Mouse (Mus musculus): ENCODE results near the gene Slc39a11. TPM values are rescaled to one million over a fixed set of nuclear protein-coding genes. Genes with fewer than 3 reads are reported as not detected.

Slc39a11 gene
- polyA plus RNA-seq, 1 experiment from 2014 or later = 18.3 TPM

- Histone ChIP-seq H3K27ac (no peak overlapping the region), H3K36me3 (no peaks in the 10 kb centered on the region), H3K9me3 (replicated peaks) (no peaks in the 10 kb centered on the region), H3K4me3 (no peak overlapping the region), H3K4me2 (no peak overlapping the region), H3K4me1 (no peaks in the 10 kb centered on the region), H3K27me3 (replicated peaks) (no peaks in the 10 kb centered on the region), H3K9ac (no peak overlapping the region)
- no peak for ATAC-seq
- WGBS (ENCODE audit: insufficient replicate concordance) = 21% methylated on average over 5 of the region's 5 CpGs
Measured at GRCm38 (mm10) chr11:113334444-113334881, 315.4 kb downstream of the Slc39a11 start.

GRCm38 (mm10) chr11:113333535-113333934 lies 316.3 kb downstream of the Slc39a11 start:
- no peak overlapping the region for H3K4me2 ChIP-seq
- H3K27ac ChIP-seq = no peak overlapping the region
- WGBS (ENCODE audit: insufficient replicate concordance) = 64% methylated on average over 9 of the region's 9 CpGs
- no peaks in the 10 kb centered on the region for H3K4me1 ChIP-seq
- H3K27me3 ChIP-seq (replicated peaks) = no peaks in the 10 kb centered on the region
- no peaks in the 10 kb centered on the region for H3K36me3 ChIP-seq
- H3K9me3 ChIP-seq (replicated peaks) = no peaks in the 10 kb centered on the region
- no peak overlapping the region for H3K4me3 ChIP-seq
- ATAC-seq = no peak
- no peak overlapping the region for H3K9ac ChIP-seq

- Histone ChIP-seq H3K4me2 (no peak overlapping the region), H3K4me3 (no peak overlapping the region), H3K27ac (no peak overlapping the region), H3K27me3 (replicated peaks) (no peaks in the 10 kb centered on the region), H3K9ac (no peak overlapping the region), H3K4me1 (no peaks in the 10 kb centered on the region), H3K9me3 (replicated peaks) (no peaks in the 10 kb centered on the region), H3K36me3 (no peaks in the 10 kb centered on the region)
- ATAC-seq = no peak
- 71% methylated on average over 13 of the region's 13 CpGs for WGBS (ENCODE audit: insufficient replicate concordance)
Measured at GRCm38 (mm10) chr11:113330061-113330591, 319.8 kb downstream of the Slc39a11 start.

GRCm38 (mm10) chr11:113327499-113328062 lies 322.3 kb downstream of the Slc39a11 start:
- no peaks in the 10 kb centered on the region for H3K4me1 ChIP-seq
- H3K9ac ChIP-seq = no peak overlapping the region
- H3K27ac ChIP-seq = no peak overlapping the region
- no peak for ATAC-seq
- 58% methylated on average over 3 of the region's 3 CpGs for WGBS (ENCODE audit: insufficient replicate concordance)
- no peaks in the 10 kb centered on the region for H3K36me3 ChIP-seq
- no peak overlapping the region for H3K4me3 ChIP-seq
- H3K4me2 ChIP-seq = no peak overlapping the region
- no peaks in the 10 kb centered on the region for H3K9me3 ChIP-seq (replicated peaks)
- no peaks in the 10 kb centered on the region for H3K27me3 ChIP-seq (replicated peaks)

- H3K36me3 ChIP-seq = no peaks in the 10 kb centered on the region
- peak; percentile 44; the same call in 1 of the 2 replicates for ATAC-seq
- peak overlapping the region; percentile 24 for H3K4me2 ChIP-seq
- WGBS (ENCODE audit: insufficient replicate concordance) = 27% methylated on average over 18 of the region's 18 CpGs
- no peak overlapping the region for H3K4me3 ChIP-seq
- no peaks in the 10 kb centered on the region for H3K27me3 ChIP-seq (replicated peaks)
- H3K27ac ChIP-seq = no peak overlapping the region
- H3K9ac ChIP-seq = no peak overlapping the region
- no peaks in the 10 kb centered on the region; the same call in 1 of the 2 replicates for H3K4me1 ChIP-seq
- no peaks in the 10 kb centered on the region for H3K9me3 ChIP-seq (replicated peaks)
Measured at GRCm38 (mm10) chr11:113326387-113327011, 323.4 kb downstream of the Slc39a11 start.

- no peaks in the 10 kb centered on the region for H3K27me3 ChIP-seq (replicated peaks)
Measured at GRCm38 (mm10) chr11:113321601-113322000, 328.3 kb downstream of the Slc39a11 start.

GRCm38 (mm10) chr11:113309265-113309951 lies 340.5 kb downstream of the Slc39a11 start:
- Histone ChIP-seq H3K4me1 (no peaks in the 10 kb centered on the region), H3K36me3 (peaks cover under 1% of the 10 kb centered on the region; the same call in 1 of the 2 replicates), H3K27me3 (replicated peaks) (no peaks in the 10 kb centered on the region), H3K9me3 (replicated peaks) (no peaks in the 10 kb centered on the region), H3K4me2 (no peak overlapping the region), H3K9ac (no peak overlapping the region), H3K27ac (no peak overlapping the region), H3K4me3 (no peak overlapping the region)
- no peak for ATAC-seq
- 64% methylated on average over 10 of the region's 10 CpGs for WGBS (ENCODE audit: insufficient replicate concordance)

More at GRCm38 (mm10) chr11:113321601-113322000, 328.3 kb downstream of the Slc39a11 start:
- no peaks in the 10 kb centered on the region for H3K36me3 ChIP-seq
- WGBS (ENCODE audit: insufficient replicate concordance) = 83% methylated on average over 3 of the region's 3 CpGs
- ATAC-seq = peak; percentile 49; the same call in 1 of the 2 replicates
- 0 out of 2 replicates have a peak, but pooled peaks cover 9% of the 10 kb centered on the region for H3K9me3 ChIP-seq (replicated peaks)
- no peaks in the 10 kb centered on the region; the same call in 1 of the 2 replicates for H3K4me1 ChIP-seq
- no peak overlapping the region for H3K4me2 ChIP-seq
- H3K4me3 ChIP-seq = no peak overlapping the region
- no peak overlapping the region for H3K27ac ChIP-seq
- H3K9ac ChIP-seq = no peak overlapping the region

- Histone ChIP-seq H3K9me3 (replicated peaks) (no peaks in the 10 kb centered on the region), H3K4me3 (no peak overlapping the region), H3K36me3 (peaks cover 3% of the 10 kb centered on the region; the same call in 1 of the 2 replicates), H3K4me1 (no peaks in the 10 kb centered on the region), H3K9ac (no peak overlapping the region), H3K27me3 (replicated peaks) (no peaks in the 10 kb centered on the region), H3K27ac (no peak overlapping the region), H3K4me2 (no peak overlapping the region)
- WGBS (ENCODE audit: insufficient replicate concordance) = 62% methylated on average over 4 of the region's 4 CpGs
- ATAC-seq = no peak
Measured at GRCm38 (mm10) chr11:113308256-113308941, 341.5 kb downstream of the Slc39a11 start.

GRCm38 (mm10) chr11:113303204-113303603 lies 346.7 kb downstream of the Slc39a11 start:
- WGBS (ENCODE audit: insufficient replicate concordance) = 64% methylated on average over 5 of the region's 5 CpGs
- Histone ChIP-seq H3K9me3 (replicated peaks) (no peaks in the 10 kb centered on the region), H3K36me3 (peaks cover 3% of the 10 kb centered on the region; the same call in 1 of the 2 replicates), H3K4me1 (no peaks in the 10 kb centered on the region), H3K9ac (no peak overlapping the region), H3K27ac (no peak overlapping the region), H3K27me3 (replicated peaks) (no peaks in the 10 kb centered on the region), H3K4me2 (no peak overlapping the region), H3K4me3 (no peak overlapping the region)
- no peak for ATAC-seq

- Histone ChIP-seq H3K4me1 (no peaks in the 10 kb centered on the region), H3K27ac (no peak overlapping the region), H3K36me3 (peaks cover 3% of the 10 kb centered on the region; the same call in 1 of the 2 replicates), H3K27me3 (replicated peaks) (no peaks in the 10 kb centered on the region), H3K9me3 (replicated peaks) (no peaks in the 10 kb centered on the region), H3K4me3 (no peak overlapping the region), H3K9ac (no peak overlapping the region), H3K4me2 (no peak overlapping the region)
- no peak for ATAC-seq
- WGBS (ENCODE audit: insufficient replicate concordance) = 76% methylated on average over 10 of the region's 10 CpGs
Measured at GRCm38 (mm10) chr11:113299492-113299891, 350.4 kb downstream of the Slc39a11 start.

- WGBS (ENCODE audit: insufficient replicate concordance) = 19% methylated on average over 2 of the region's 2 CpGs
- H3K9me3 ChIP-seq (replicated peaks) = no peaks in the 10 kb centered on the region
- ATAC-seq = no peak
Measured at GRCm38 (mm10) chr11:113297765-113298164, 352.1 kb downstream of the Slc39a11 start.

More at GRCm38 (mm10) chr11:113297765-113298164, 352.1 kb downstream of the Slc39a11 start:
- Histone ChIP-seq H3K4me1 (no peaks in the 10 kb centered on the region), H3K9ac (no peak overlapping the region), H3K27ac (no peak overlapping the region), H3K4me3 (no peak overlapping the region), H3K27me3 (replicated peaks) (no peaks in the 10 kb centered on the region), H3K36me3 (no peaks in the 10 kb centered on the region), H3K4me2 (no peak overlapping the region)

Measured in liver, embryonic 12.5 days (tissue).